Mouse (Mus musculus): Measurements from ENCODE around the gene Tmem150c.

GRCm38 (mm10) chr5:100090515-100091262 is 68.9 kb downstream of the Tmem150c start:
- TF ChIP-seq POLR2A (IDR thresholded peaks at IDR 0.05; ENCODE audit: borderline replicate concordance, extremely low read depth, insufficient read depth, insufficient read length, poor library complexity, severe bottlenecking) (no peak), CTCF (IDR thresholded peaks at IDR 0.05; ENCODE audit: borderline replicate concordance, extremely low read depth, insufficient read depth, insufficient read length) (no peak)

All from brain, embryonic 14.5 days (tissue).